Mouse (Mus musculus) CH12.LX (cell line): ENCODE data around the gene Tnp1. TPM values are rescaled to one million over a fixed set of nuclear protein-coding genes. Genes with fewer than 3 reads are reported as not detected.

Experiments used
- DNase-seq: peaks from one replicate; pipeline ENCODE4 v3.0.0-alpha.2; 2013; ENCODE audit errors: extremely low read depth
- H3K27ac ChIP-seq: 2 replicates; pipeline ENCODE4 v1.5.1; 2012; ENCODE audit warnings: low read depth, mild to moderate bottlenecking, control low read depth, moderate library complexity; ENCODE audit not compliant: insufficient read depth
- H3K27me3 ChIP-seq: replicated peaks from 2 replicates; pipeline ENCODE3; 2012; ENCODE audit warnings: inconsistent platforms
- H3K36me3 ChIP-seq, 2 experiments: replicated peaks in 1 of 2; 2 replicates each; pipeline versions ENCODE3 to v1.6.1; 2012; ENCODE audit warnings: inconsistent platforms in 1 of 2, low read length in 1 of 2, mild to moderate bottlenecking in 1 of 2, mixed read lengths in 1 of 2, moderate library complexity in 1 of 2; ENCODE audit not compliant: control insufficient read depth in 1 of 2, insufficient read depth in 1 of 2
- H3K4me1 ChIP-seq, 2 experiments: 2 replicates each; pipeline ENCODE4 v1.6.1; 2012; ENCODE audit warnings: inconsistent platforms in 1 of 2, moderate library complexity in 1 of 2; ENCODE audit not compliant: insufficient read depth in 2 of 2, control insufficient read depth in 1 of 2
- H3K4me2 ChIP-seq: 2 replicates; pipeline ENCODE4 v1.6.1; 2012; ENCODE audit warnings: low read depth, mild to moderate bottlenecking, control low read depth; ENCODE audit not compliant: poor library complexity, insufficient read depth, severe bottlenecking
- H3K4me3 ChIP-seq, 3 experiments: fragments of 150-350 bp in 1 of 3; sonication (generic) in 1 of 3; replicated peaks in 1 of 3; 2 replicates each; pipeline versions ENCODE3 to v1.5.1; 2011 to 2012; ENCODE audit warnings: low read depth in 2 of 3, low read length in 2 of 3, mild to moderate bottlenecking in 2 of 3, moderate library complexity in 2 of 3, control low read depth in 1 of 3, improper control_type of control experiment in 1 of 3, inconsistent platforms in 1 of 3, mixed read lengths in 1 of 3; ENCODE audit not compliant: poor library complexity in 1 of 3
- H3K79me2 ChIP-seq: replicated peaks from 2 replicates; pipeline ENCODE4 v1.6.1; 2012; ENCODE audit warnings: mild to moderate bottlenecking, moderate library complexity; ENCODE audit not compliant: control insufficient read depth, poor library complexity, insufficient read depth, severe bottlenecking; ENCODE audit errors: extremely low read depth
- H3K9ac ChIP-seq: 2 replicates; pipeline ENCODE4 v1.6.1; 2012; ENCODE audit warnings: low read depth, mild to moderate bottlenecking, control low read depth, moderate library complexity; ENCODE audit not compliant: insufficient read depth
- H3K9me3 ChIP-seq: replicated peaks from 2 replicates; pipeline ENCODE3; 2012; ENCODE audit warnings: low read length, inconsistent platforms, mixed read lengths
- BHLHE40 ChIP-seq: IDR thresholded peaks from 2 replicates; pipeline ENCODE4 v1.6.1; 2011; ENCODE audit warnings: mild to moderate bottlenecking, low read depth, low read length, improper control_type of control experiment
- CTCF ChIP-seq, 2 experiments: IDR thresholded peaks in 1 of 2; conservative IDR thresholded peaks in 1 of 2; 2 replicates each; pipeline ENCODE4 v1.5.1; 2011 to 2012; ENCODE audit warnings: low read depth in 2 of 2, low read length in 2 of 2, improper control_type of control experiment in 1 of 2, inconsistent platforms in 1 of 2, mild to moderate bottlenecking in 1 of 2, moderate library complexity in 1 of 2
- ELF1 ChIP-seq: IDR thresholded peaks from 2 replicates; pipeline ENCODE4 v1.6.1; 2014; ENCODE audit warnings: low read depth, mild to moderate bottlenecking, inconsistent platforms, low read length, improper control_type of control experiment
- EP300 ChIP-seq: IDR thresholded peaks from 2 replicates; pipeline ENCODE4 v1.6.1; 2011; ENCODE audit warnings: low read length, improper control_type of control experiment
- GABPA ChIP-seq: IDR thresholded peaks from 2 replicates; pipeline ENCODE4 v1.6.1; 2012; ENCODE audit warnings: low read depth, low read length, improper control_type of control experiment, inconsistent platforms; ENCODE audit not compliant: insufficient replicate concordance
- HCFC1 ChIP-seq: IDR thresholded peaks from 2 replicates; pipeline ENCODE4 v1.6.1; 2012; ENCODE audit warnings: low read depth, mild to moderate bottlenecking, inconsistent platforms, low read length, improper control_type of control experiment
- IRF4 ChIP-seq: IDR thresholded peaks from 2 replicates; pipeline ENCODE4 v1.6.1; 2014; ENCODE audit warnings: low read depth, mild to moderate bottlenecking, inconsistent platforms, low read length, improper control_type of control experiment
- JUN ChIP-seq: IDR thresholded peaks from 2 replicates; pipeline ENCODE4 v1.6.1; 2011; ENCODE audit warnings: low read depth, mild to moderate bottlenecking, low read length, improper control_type of control experiment, moderate library complexity; ENCODE audit not compliant: insufficient read depth
- KAT2A ChIP-seq: IDR thresholded peaks from 2 replicates; pipeline ENCODE4 v1.6.1; 2012; ENCODE audit warnings: low read length, improper control_type of control experiment, inconsistent platforms; ENCODE audit not compliant: insufficient replicate concordance
- MAFK ChIP-seq: IDR thresholded peaks from 2 replicates; pipeline ENCODE4 v1.6.1; 2011; ENCODE audit warnings: low read length, improper control_type of control experiment; ENCODE audit not compliant: insufficient replicate concordance
- MEF2A ChIP-seq: IDR thresholded peaks from 2 replicates; pipeline ENCODE4 v1.6.1; 2014; ENCODE audit warnings: low read depth, mild to moderate bottlenecking, inconsistent platforms, low read length, improper control_type of control experiment, borderline replicate concordance
- MYC ChIP-seq: IDR thresholded peaks from 2 replicates; pipeline ENCODE4 v1.6.1; 2011; ENCODE audit warnings: low read depth, mild to moderate bottlenecking, improper control_type of control experiment, low read length
- NRF1 ChIP-seq: IDR thresholded peaks from 2 replicates; pipeline ENCODE4 v1.6.1; 2014; ENCODE audit warnings: low read depth, mild to moderate bottlenecking, inconsistent platforms, low read length, improper control_type of control experiment, moderate library complexity
- PAX5 ChIP-seq: IDR thresholded peaks from 2 replicates; pipeline ENCODE4 v1.6.1; 2012; ENCODE audit warnings: low read length, inconsistent platforms, mixed read lengths
- RAD21 ChIP-seq: IDR thresholded peaks from 2 replicates; pipeline ENCODE4 v1.6.1; 2011; ENCODE audit warnings: low read depth, mild to moderate bottlenecking, low read length, improper control_type of control experiment, moderate library complexity
- RCOR1 ChIP-seq: conservative IDR thresholded peaks from 2 replicates; pipeline ENCODE4 v1.6.1; 2012; ENCODE audit warnings: low read depth, mild to moderate bottlenecking, inconsistent platforms, low read length, improper control_type of control experiment
- SMC3 ChIP-seq: IDR thresholded peaks from 2 replicates; pipeline ENCODE4 v1.6.1; 2011; ENCODE audit warnings: low read depth, low read length, improper control_type of control experiment
- UBTF ChIP-seq: IDR thresholded peaks from 2 replicates; pipeline ENCODE4 v1.6.1; 2012; ENCODE audit warnings: low read depth, mild to moderate bottlenecking, inconsistent platforms, low read length, improper control_type of control experiment, moderate library complexity
- ZC3H11A ChIP-seq: IDR thresholded peaks from 2 replicates; pipeline ENCODE4 v1.6.1; 2012; ENCODE audit warnings: low read depth, mild to moderate bottlenecking, inconsistent platforms, low read length, improper control_type of control experiment
- ZKSCAN1 ChIP-seq: IDR thresholded peaks from 2 replicates; pipeline ENCODE4 v1.6.1; 2012; ENCODE audit warnings: low read depth, inconsistent platforms, low read length, improper control_type of control experiment, borderline replicate concordance
- ZMIZ1 ChIP-seq: IDR thresholded peaks from 2 replicates; pipeline ENCODE4 v1.6.1; 2012; ENCODE audit warnings: low read depth, mild to moderate bottlenecking, inconsistent platforms, low read length, improper control_type of control experiment
- dilution Hi-C: fragments of 300-500 bp; cut with MboI; formaldehyde crosslinking; loops from 2 replicates; pipeline ENCODE4 v1.14.3; 2020; ENCODE audit warnings: low sequenced_read_pairs; ENCODE audit not compliant: extremely low pct_unique_long_range_greater_than_20kb, extremely low pct_ligation_motif_present
- in situ Hi-C: fragments of 300-500 bp; cut with MboI; formaldehyde crosslinking; loops from 3 replicates; pipeline ENCODE4 v1.14.3; 2019; ENCODE audit warnings: low sequenced_read_pairs, low pct_ligation_motif_present, low pct_unique_long_range_greater_than_20kb, mixed read lengths
- polyA plus RNA-seq: library from polyadenylated mRNA; unstranded; fragments of >175 nt; gene quantifications from 2 replicates; pipeline ENCODE4 v1.2.1, GENCODE M21; 2012; ENCODE audit warnings: low read depth; ENCODE audit not compliant: insufficient read length
- total RNA-seq, 2 experiments: library from RNA; depleted of rRNA; stranded (reverse); fragments of 300-350 nt in 1 of 2; fragments of >200 nt in 1 of 2; gene quantifications; 2 replicates each; pipeline ENCODE4 v1.2.3; 2012 to 2014

Gene Tnp1
- total and polyA plus RNA-seq, 3 experiments = not detected

- TF ChIP-seq PAX5 = no peak
- TF ChIP-seq MAFK = no peak
- TF ChIP-seq ELF1 = no peak
- Histone ChIP-seq H3K4me3 (no peak overlapping the region), H3K36me3 (no peaks in the 10 kb centered on the region), H3K4me2 (peak overlapping the region; percentile 12; the same call in 1 of the 2 replicates), H3K9me3 (no peaks in the 10 kb centered on the region), H3K4me1 (peaks cover 0 to 4% of the 10 kb centered on the region in 2 experiments; a peak in 2 of 4 replicates), H3K79me2 (no peaks in the 10 kb centered on the region), H3K27ac (no peak overlapping the region), H3K27me3 (no peaks in the 10 kb centered on the region), H3K9ac (no peak overlapping the region)
- in situ Hi-C loops (no loop called here), dilution Hi-C loops (no loop called here)
- DNase-seq = no peak
Measured at GRCm38 (mm10) chr1:73002637-73003036, 13.1 kb downstream of the Tnp1 start.

- H3K9me3 ChIP-seq = no peaks in the 10 kb centered on the region
- in situ Hi-C loops = no loop called here
- no peaks in the 10 kb centered on the region for H3K27me3 ChIP-seq
- H3K27ac ChIP-seq = no peak overlapping the region
- no peak overlapping the region for H3K4me3 ChIP-seq
- H3K36me3 ChIP-seq = no peaks in the 10 kb centered on the region
- H3K4me2 ChIP-seq = no peak overlapping the region
- DNase-seq = no peak
- no peaks in the 10 kb centered on the region for H3K79me2 ChIP-seq
- TF ChIP-seq HCFC1 = no peak
- no peak for TF ChIP-seq JUN
- TF ChIP-seq EP300 = no peak
- no peak for TF ChIP-seq RAD21
- no peak for TF ChIP-seq UBTF
- no peak for TF ChIP-seq CTCF (conservative IDR thresholded peaks at IDR 0.05 in 1 of 2, IDR thresholded peaks at IDR 0.05 in 1 of 2; ENCODE audit: low read depth in 2 of 2, low read length in 2 of 2)
- TF ChIP-seq, all 38 proteins: peak for 0
- Histone ChIP-seq H3K4me1 (peaks cover 0 to 4% of the 10 kb centered on the region in 2 experiments; a peak in 2 of 4 replicates), H3K9ac (no peak overlapping the region)
- dilution Hi-C loops = no loop called here
Measured at GRCm38 (mm10) chr1:73001961-73002360, 13.7 kb downstream of the Tnp1 start.

- no peak overlapping the region for H3K27ac ChIP-seq
- TF ChIP-seq BHLHE40 (no peak), IRF4 (no peak), SMC3 (no peak), RCOR1 (no peak), MEF2A (no peak), NRF1 (no peak), ZMIZ1 (no peak), MYC (no peak), GABPA (no peak), ZC3H11A (no peak), CTCF (conservative IDR thresholded peaks at IDR 0.05 in 1 of 2, IDR thresholded peaks at IDR 0.05 in 1 of 2; ENCODE audit: low read depth in 2 of 2, low read length in 2 of 2) (no peak), ZKSCAN1 (no peak), UBTF (no peak), KAT2A (no peak), MAFK (no peak)
- no peak for DNase-seq
- dilution Hi-C loops = no loop called here
- in situ Hi-C loops = no loop called here
- no peaks in the 10 kb centered on the region for H3K36me3 ChIP-seq
- H3K4me3 ChIP-seq = no peak overlapping the region
- H3K4me1 ChIP-seq = no peaks in the 10 kb centered on the region
- no peak overlapping the region for H3K4me2 ChIP-seq
- H3K79me2 ChIP-seq = no peaks in the 10 kb centered on the region
- no peaks in the 10 kb centered on the region for H3K27me3 ChIP-seq
- peaks cover 4% of the 10 kb centered on the region for H3K9me3 ChIP-seq
- no peak overlapping the region for H3K9ac ChIP-seq
Measured at GRCm38 (mm10) chr1:72994751-72995528, 20.8 kb downstream of the Tnp1 start.
